27 mouse cellular contexts compared by ENCODE assay signal in genomic region chr6:70695596-70695995, GRCm38 (mm10).
"Had no signal": no experiment of that assay in that cellular context is flagged by ENCODE, and none has a peak within 500 bp of the region (broad histone marks: within the 10 kb centered on the region; RNA-seq: fewer than 3 reads in every experiment).

No protein-coding gene starts in this region.

- H3K27me3 ChIP-seq: embryonic facial prominence, embryonic 12.5 days; embryonic facial prominence, embryonic 13.5 days; embryonic facial prominence, embryonic 15.5 days; forebrain, embryonic 12.5 days; forebrain, embryonic 13.5 days; forebrain, embryonic 15.5 days had no signal

- H3K9me3 ChIP-seq: embryonic facial prominence, embryonic 12.5 days; embryonic facial prominence, embryonic 13.5 days; embryonic facial prominence, embryonic 15.5 days; forebrain, embryonic 12.5 days; forebrain, embryonic 15.5 days had no signal

- ATAC-seq: forebrain, embryonic 13.5 days; forebrain, embryonic 14.5 days; forebrain, embryonic 15.5 days; forebrain, embryonic 16.5 days; forebrain, postnatal 0 days had no signal

- H3K4me3 ChIP-seq: embryonic facial prominence, embryonic 10.5 days; embryonic facial prominence, embryonic 12.5 days; embryonic facial prominence, embryonic 13.5 days; embryonic facial prominence, embryonic 15.5 days; erythroblast, embryonic 14.5 days; forebrain, embryonic 10.5 days; forebrain, embryonic 12.5 days; forebrain, embryonic 13.5 days; forebrain, embryonic 15.5 days; gastrocnemius, adult 2 months; heart, adult 2 months had no signal

- H3K9ac ChIP-seq: embryonic facial prominence, embryonic 12.5 days; embryonic facial prominence, embryonic 13.5 days; embryonic facial prominence, embryonic 15.5 days; forebrain, embryonic 12.5 days; forebrain, embryonic 13.5 days; forebrain, embryonic 15.5 days; forebrain, postnatal 0 days had no signal

- DNase-seq: cerebellum, adult 9-10 months; cerebellum, adult 9-11 months; cerebellum, postnatal 10 days; cerebellum, postnatal 14 days; cerebellum, postnatal 25 days; cerebellum, postnatal 36 days; embryo, embryonic 11 days; forebrain, postnatal 0 days; gastrocnemius, adult 2 months; gastrocnemius, postnatal 10 days; gastrocnemius, postnatal 14 days; gastrocnemius, postnatal 25 days; gastrocnemius, postnatal 36 days; heart, adult 11 months; heart, adult 18-20 months; heart, adult 2 months had no signal

- H3K36me3 ChIP-seq: embryonic facial prominence, embryonic 10.5 days; embryonic facial prominence, embryonic 12.5 days; embryonic facial prominence, embryonic 13.5 days; embryonic facial prominence, embryonic 15.5 days; forebrain, embryonic 10.5 days; forebrain, embryonic 12.5 days; forebrain, embryonic 15.5 days had no signal

- H3K4me1 ChIP-seq: embryonic facial prominence, embryonic 10.5 days; embryonic facial prominence, embryonic 12.5 days; embryonic facial prominence, embryonic 13.5 days; embryonic facial prominence, embryonic 15.5 days; forebrain, embryonic 10.5 days; forebrain, embryonic 12.5 days; forebrain, embryonic 13.5 days; forebrain, embryonic 15.5 days had no signal

- H3K27ac ChIP-seq: embryonic facial prominence, embryonic 10.5 days; embryonic facial prominence, embryonic 12.5 days; embryonic facial prominence, embryonic 13.5 days; embryonic facial prominence, embryonic 15.5 days; forebrain, embryonic 10.5 days; forebrain, embryonic 12.5 days; forebrain, embryonic 13.5 days; forebrain, embryonic 15.5 days; gastrocnemius, adult 2 months; heart, adult 2 months had no signal

- H3K4me2 ChIP-seq: embryonic facial prominence, embryonic 12.5 days; embryonic facial prominence, embryonic 13.5 days; embryonic facial prominence, embryonic 15.5 days; forebrain, embryonic 12.5 days; forebrain, embryonic 13.5 days; forebrain, embryonic 15.5 days had no signal
